ENCODE assay signal across 12 mouse cellular contexts in genomic region chr13:29503147-29504044, GRCm38 (mm10).
A peak's percentile ranks its signal among the peaks of the same experiment; 100 is the strongest.
DNase-seq lines count a peak whose midpoint lies in the region; ATAC-seq and TF ChIP-seq lines count a peak whose summit lies in the region.
"Had no signal": no experiment of that assay in that cellular context is flagged by ENCODE, and none has a peak within 500 bp of the region (broad histone marks: within the 10 kb centered on the region; RNA-seq: fewer than 3 reads in every experiment).

No protein-coding gene starts in this region.

- no peak for DNase-seq in cerebellum, postnatal 4 days (ENCODE audit: low spot score in 2 of 2)
- peak; percentile 64 for DNase-seq in kidney, adult 2 months
- peak; percentile 72 for DNase-seq in 416B (ENCODE audit: low read depth)
- no peak for DNase-seq in spleen, postnatal 10 days (ENCODE audit: low spot score in 2 of 2)

- no peak overlapping the region for H3K27ac ChIP-seq in kidney, adult 2 months (ENCODE audit: insufficient read depth, low read depth, low read length)
- no peak overlapping the region for H3K27ac ChIP-seq in kidney, embryonic 15.5 days
- H3K27ac ChIP-seq: hindbrain, embryonic 10.5 days; liver, embryonic 15.5 days; neural tube, embryonic 15.5 days had no signal

- peak; percentile 47; the same call in 1 of the 2 replicates for ATAC-seq in cerebellum, adult (ENCODE audit: insufficient number of reproducible peaks, low FRiP score, low TSS enrichment)
- ATAC-seq in kidney, embryonic 15.5 days (replicated peaks; ENCODE audit: low FRiP score): no peak
- ATAC-seq in hematopoietic stem cell, adult 5-6 weeks (replicated peaks in 1 of 2; ENCODE audit: insufficient read depth in 1 of 2, low FRiP score in 2 of 2, low TSS enrichment in 1 of 2, low read depth in 1 of 2, poor library complexity in 2 of 2, severe bottlenecking in 2 of 2): peak; percentile 63 to 68; a peak in 3 of 4 replicates
- no peak for ATAC-seq in CD4-positive, CD25-positive, alpha-beta regulatory T cell, adult 4 months

- H3K9ac ChIP-seq in kidney, embryonic 15.5 days: no peak overlapping the region
- H3K9ac ChIP-seq: liver, embryonic 15.5 days; neural tube, embryonic 15.5 days had no signal

- H3K4me1 ChIP-seq in kidney, adult 2 months (ENCODE audit: control insufficient read depth, insufficient read depth, low read length): peaks cover 7% of the 10 kb centered on the region
- H3K4me1 ChIP-seq in kidney, embryonic 15.5 days: peaks cover 9% of the 10 kb centered on the region
- H3K4me1 ChIP-seq: liver, embryonic 15.5 days had no signal

- no peak overlapping the region for H3K4me3 ChIP-seq in kidney, adult 2 months (ENCODE audit: insufficient read depth, low read depth, low read length)
- H3K4me3 ChIP-seq in kidney, embryonic 15.5 days (replicated peaks): no peak overlapping the region
- H3K4me3 ChIP-seq: hindbrain, embryonic 10.5 days; liver, embryonic 15.5 days; neural tube, embryonic 15.5 days had no signal

- WGBS in kidney, adult 2 months: 47% methylated on average over 6 of the region's 6 CpGs
- 56% methylated on average over 6 of the region's 6 CpGs for WGBS in kidney, embryonic 15.5 days

- H3K9me3 ChIP-seq in kidney, embryonic 15.5 days (replicated peaks): no peaks in the 10 kb centered on the region
- H3K9me3 ChIP-seq: hindbrain, embryonic 10.5 days; liver, embryonic 15.5 days; neural tube, embryonic 15.5 days had no signal

- TF ChIP-seq POLR2A in kidney, adult 2 months (IDR thresholded peaks at IDR 0.05; ENCODE audit: low read depth, low read length): no peak

- H3K27me3 ChIP-seq in kidney, adult 2 months (replicated peaks; ENCODE audit: control insufficient read depth, insufficient read depth, low read length): no peaks in the 10 kb centered on the region
- H3K27me3 ChIP-seq in kidney, embryonic 15.5 days: no peaks in the 10 kb centered on the region
- H3K27me3 ChIP-seq: CH12.LX; liver, embryonic 15.5 days; neural tube, embryonic 15.5 days had no signal

- no peak for TF ChIP-seq CTCF in kidney, adult 2 months (conservative IDR thresholded peaks at IDR 0.05; ENCODE audit: insufficient read depth, insufficient read length, low read depth, low read length)

- no peaks in the 10 kb centered on the region for H3K36me3 ChIP-seq in kidney, adult 2 months (ENCODE audit: control insufficient read depth, insufficient read depth, low read length)
- no peaks in the 10 kb centered on the region for H3K36me3 ChIP-seq in kidney, embryonic 15.5 days
- H3K36me3 ChIP-seq: hindbrain, embryonic 10.5 days; liver, embryonic 15.5 days; neural tube, embryonic 15.5 days had no signal

- H3K4me2 ChIP-seq in kidney, embryonic 15.5 days: no peak overlapping the region
- H3K4me2 ChIP-seq: liver, embryonic 15.5 days; neural tube, embryonic 15.5 days had no signal

Comparison
In these comparisons a context has a peak if more than half of its experiments do, and no peak if none do; other contexts are left out.
1. ATAC-seq: peak in cerebellum, adult (single experiment) and hematopoietic stem cell, adult 5-6 weeks (2 of 2); none in kidney, embryonic 15.5 days (single experiment) and CD4-positive, CD25-positive, alpha-beta regulatory T cell, adult 4 months (single experiment).
2. DNase-seq: peak in kidney, adult 2 months (single experiment) and 416B (single experiment); none in cerebellum, postnatal 4 days (0 of 2) and spleen, postnatal 10 days (0 of 2).